Mouse (Mus musculus) CH12.LX (cell line): ENCODE results near the gene Itga2b.

Experiments used
- CTCF ChIP-seq, 2 experiments: IDR thresholded peaks in 1 of 2; conservative IDR thresholded peaks in 1 of 2; 2 replicates each; pipeline ENCODE4 v1.5.1; 2011 to 2012; ENCODE audit warnings: low read depth in 2 of 2, low read length in 2 of 2, improper control_type of control experiment in 1 of 2, inconsistent platforms in 1 of 2, mild to moderate bottlenecking in 1 of 2, moderate library complexity in 1 of 2
- E2F4 ChIP-seq: IDR thresholded peaks from 2 replicates; pipeline ENCODE4 v1.6.1; 2011; ENCODE audit warnings: low read depth, low read length, improper control_type of control experiment; ENCODE audit not compliant: insufficient replicate concordance
- JUND ChIP-seq: conservative IDR thresholded peaks from 2 replicates; pipeline ENCODE4 v1.6.1; 2011; ENCODE audit warnings: low read depth, low read length, improper control_type of control experiment
- MAX ChIP-seq: IDR thresholded peaks from 2 replicates; pipeline ENCODE4 v1.6.1; 2011; ENCODE audit warnings: low read length, improper control_type of control experiment
- MXI1 ChIP-seq: IDR thresholded peaks from 2 replicates; pipeline ENCODE4 v1.6.1; 2011; ENCODE audit warnings: mild to moderate bottlenecking, low read depth, low read length, improper control_type of control experiment
- NRF1 ChIP-seq: IDR thresholded peaks from 2 replicates; pipeline ENCODE4 v1.6.1; 2014; ENCODE audit warnings: low read depth, mild to moderate bottlenecking, inconsistent platforms, low read length, improper control_type of control experiment, moderate library complexity
- POLR2A ChIP-seq: IDR thresholded peaks from 2 replicates; pipeline ENCODE4 v1.6.1; 2011; ENCODE audit warnings: low read depth, mild to moderate bottlenecking, improper control_type of control experiment, low read length
- POLR2AphosphoS2 ChIP-seq: IDR thresholded peaks from 2 replicates; pipeline ENCODE4 v1.6.1; 2011; ENCODE audit warnings: low read depth, low read length, improper control_type of control experiment
- RCOR1 ChIP-seq: conservative IDR thresholded peaks from 2 replicates; pipeline ENCODE4 v1.6.1; 2012; ENCODE audit warnings: low read depth, mild to moderate bottlenecking, inconsistent platforms, low read length, improper control_type of control experiment
- ZKSCAN1 ChIP-seq: IDR thresholded peaks from 2 replicates; pipeline ENCODE4 v1.6.1; 2012; ENCODE audit warnings: low read depth, inconsistent platforms, low read length, improper control_type of control experiment, borderline replicate concordance

DNA sequence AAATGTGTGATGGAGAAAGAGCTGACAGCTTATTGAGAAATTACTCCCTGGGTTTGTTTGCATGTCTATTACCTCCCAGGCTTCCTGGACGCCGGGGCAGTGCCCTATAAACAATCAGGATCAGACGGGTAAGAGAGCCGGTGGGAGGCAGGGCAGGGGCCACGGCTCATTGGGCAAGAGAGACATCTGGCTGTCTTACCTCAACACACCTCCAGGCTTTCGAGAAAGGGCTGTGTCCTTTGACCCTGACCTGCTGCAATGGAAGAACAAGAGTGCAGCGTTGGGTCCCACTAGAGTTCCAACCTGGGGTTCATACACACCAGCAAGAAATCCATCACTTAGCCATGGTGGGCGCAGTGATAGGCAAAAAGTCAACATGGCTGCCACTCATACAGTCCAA lies 48.4 kb downstream of the Itga2b start:
- TF ChIP-seq ZKSCAN1, result no peak
- TF ChIP-seq E2F4, result no peak
- no peak for TF ChIP-seq NRF1
- no peak for TF ChIP-seq POLR2A
- no peak for TF ChIP-seq MAX
- TF ChIP-seq RCOR1, result no peak
- no peak for TF ChIP-seq MXI1
- TF ChIP-seq CTCF (conservative IDR thresholded peaks at IDR 0.05 in 1 of 2, IDR thresholded peaks at IDR 0.05 in 1 of 2; ENCODE audit: low read depth in 2 of 2, low read length in 2 of 2), result no peak
- TF ChIP-seq JUND, result no peak
- TF ChIP-seq POLR2AphosphoS2, result no peak
